Mouse (Mus musculus) limb, embryonic 15.5 days (tissue): ENCODE measurements around the gene Ntn1. TPM values are rescaled to one million over a fixed set of nuclear protein-coding genes. Genes with fewer than 3 reads are reported as not detected.

Experiments used
- ATAC-seq: fragments of 200-750 bp; cut with Nextera tagmentation; 2 replicates; pipeline ENCODE4 v1.8.0; 2017; ENCODE audit warnings: low read depth, moderate TSS enrichment; ENCODE audit not compliant: insufficient number of reproducible peaks, low FRiP score, low TSS enrichment
- H3K27ac ChIP-seq: fragments of 300-500 bp; sonication (generic); 2 replicates; pipeline ENCODE4 v1.5.1; 2015; ENCODE audit warnings: moderate library complexity, mild to moderate bottlenecking, inconsistent platforms
- H3K27me3 ChIP-seq: fragments of 300-500 bp; sonication (generic); 2 replicates; pipeline ENCODE4 v1.6.1; 2015; ENCODE audit warnings: inconsistent platforms
- H3K36me3 ChIP-seq: fragments of 300-500 bp; sonication (generic); 2 replicates; pipeline ENCODE4 v1.6.1; 2015; ENCODE audit warnings: inconsistent platforms
- H3K4me1 ChIP-seq: fragments of 300-500 bp; sonication (generic); 2 replicates; pipeline ENCODE4 v1.6.1; 2015; ENCODE audit warnings: inconsistent platforms
- H3K4me2 ChIP-seq: fragments of 300-500 bp; sonication (generic); 2 replicates; pipeline ENCODE4 v1.6.1; 2015; ENCODE audit warnings: mild to moderate bottlenecking, inconsistent platforms
- H3K4me3 ChIP-seq: fragments of 300-500 bp; sonication (generic); 2 replicates; pipeline ENCODE4 v1.5.1; 2015; ENCODE audit warnings: mild to moderate bottlenecking, inconsistent platforms
- H3K9ac ChIP-seq: fragments of 300-500 bp; sonication (generic); 2 replicates; pipeline ENCODE4 v1.6.1; 2015; ENCODE audit warnings: inconsistent platforms
- H3K9me3 ChIP-seq: fragments of 300-500 bp; sonication (generic); 2 replicates; pipeline ENCODE4 v1.6.1; 2016; ENCODE audit warnings: inconsistent platforms
- WGBS: fragments of 180-500 bp; shearing (Covaris S2); methylation state at CpG from one replicate; pipeline ENCODE4 v1.1.7; 2015; 5-methylcytosine and 5-hydroxymethylcytosine counted together
- polyA plus RNA-seq: library from polyadenylated mRNA; unstranded; fragments of >200 nt; fragmentation: Nextera tagmentation; extraction: Ambion mirVana; gene quantifications from 2 replicates; pipeline ENCODE4 v1.2.1, GENCODE M21; 2015

Gene Ntn1
- polyA plus RNA-seq, 1 experiment from 2014 or later: 9.0 TPM

GRCm38 (mm10) chr11:68190849-68191248 is 209.8 kb downstream of the Ntn1 start:
- no peak overlapping the region for H3K9ac ChIP-seq
- no peak overlapping the region for H3K27ac ChIP-seq
- H3K9me3 ChIP-seq: no peaks in the 10 kb centered on the region
- no peak for ATAC-seq
- H3K27me3 ChIP-seq: no peaks in the 10 kb centered on the region
- H3K4me2 ChIP-seq: no peak overlapping the region
- no peaks in the 10 kb centered on the region for H3K36me3 ChIP-seq
- H3K4me1 ChIP-seq: peaks cover 40% of the 10 kb centered on the region
- WGBS: 71% methylated on average over 5 of the region's 5 CpGs
- no peak overlapping the region for H3K4me3 ChIP-seq

DNA sequence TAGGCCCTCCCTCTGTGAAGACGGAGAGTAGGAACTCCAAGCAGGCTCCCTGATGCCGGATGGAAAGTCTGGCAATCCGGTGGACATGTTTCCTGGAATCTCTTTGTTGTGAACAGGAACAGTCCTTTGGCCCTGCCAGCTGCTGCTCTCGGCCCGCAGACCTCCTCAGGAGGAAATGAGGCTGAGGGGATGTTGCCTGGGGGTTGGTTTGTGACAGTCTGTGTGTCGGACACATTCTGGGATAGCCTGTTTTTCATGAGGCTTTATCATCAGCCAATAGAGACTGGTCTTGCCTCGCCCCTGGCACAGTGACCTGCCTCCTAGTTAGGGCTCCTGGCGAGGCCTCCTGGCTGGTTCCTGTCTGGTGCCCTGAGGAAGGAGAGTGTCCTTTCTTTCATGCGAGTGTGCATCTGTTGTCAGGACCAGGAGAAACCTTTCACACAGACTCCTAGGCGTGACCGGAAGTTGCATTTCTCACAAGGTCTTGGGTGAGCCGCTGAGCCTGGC is 211.9 kb downstream of the Ntn1 start:
- no peak; the same call in 1 of the 2 replicates for ATAC-seq
- Histone ChIP-seq H3K4me1 (peaks cover 27% of the 10 kb centered on the region), H3K4me2 (no peak overlapping the region), H3K4me3 (no peak overlapping the region), H3K9me3 (no peaks in the 10 kb centered on the region), H3K27me3 (no peaks in the 10 kb centered on the region), H3K9ac (no peak overlapping the region), H3K36me3 (no peaks in the 10 kb centered on the region), H3K27ac (peak overlapping the region; percentile 75)
- 56% methylated on average over 12 of the region's 12 CpGs for WGBS

- Histone ChIP-seq H3K36me3 (no peaks in the 10 kb centered on the region), H3K9me3 (no peaks in the 10 kb centered on the region), H3K4me3 (no peak overlapping the region), H3K4me2 (no peak overlapping the region), H3K27me3 (no peaks in the 10 kb centered on the region), H3K9ac (no peak overlapping the region), H3K27ac (no peak overlapping the region), H3K4me1 (peaks cover 22% of the 10 kb centered on the region)
- WGBS: 61% methylated on average over 8 of the region's 8 CpGs
- no peak for ATAC-seq
These were observed 213.4 kb downstream of the Ntn1 start for GRCm38 (mm10) chr11:68187242-68187641.

DNA sequence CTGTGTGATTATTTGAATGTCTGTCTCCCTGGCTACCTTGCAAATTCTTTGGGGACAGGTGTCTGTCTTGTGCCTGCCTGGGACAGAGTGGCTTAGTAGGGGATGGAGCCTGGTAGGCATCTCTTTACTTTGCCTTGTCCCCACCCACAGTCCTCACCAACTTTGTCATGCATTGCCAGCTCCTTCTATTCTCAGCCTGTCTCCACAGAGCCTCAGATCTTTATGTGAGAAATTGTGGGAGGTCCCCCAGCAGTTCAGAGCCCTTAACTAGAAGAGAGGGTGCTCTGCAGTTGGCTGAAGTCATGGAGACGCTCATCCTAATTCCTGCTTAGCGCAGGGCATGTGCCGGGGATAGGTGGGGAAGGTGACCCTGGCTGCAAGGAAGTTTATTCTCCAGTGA is 215.0 kb downstream of the Ntn1 start:
- H3K9me3 ChIP-seq: no peaks in the 10 kb centered on the region
- H3K4me3 ChIP-seq: no peak overlapping the region
- ATAC-seq: no peak
- H3K27ac ChIP-seq: no peak overlapping the region
- 85% methylated on average over 3 of the region's 3 CpGs for WGBS
- peaks cover 22% of the 10 kb centered on the region for H3K4me1 ChIP-seq
- H3K9ac ChIP-seq: no peak overlapping the region
- H3K4me2 ChIP-seq: no peak overlapping the region
- no peaks in the 10 kb centered on the region for H3K36me3 ChIP-seq
- no peaks in the 10 kb centered on the region for H3K27me3 ChIP-seq

GRCm38 (mm10) chr11:68177415-68177814 is 223.2 kb downstream of the Ntn1 start:
- Histone ChIP-seq H3K27ac (no peak overlapping the region), H3K9ac (no peak overlapping the region), H3K9me3 (no peaks in the 10 kb centered on the region), H3K4me1 (peaks cover 13% of the 10 kb centered on the region), H3K4me3 (no peak overlapping the region), H3K4me2 (no peak overlapping the region), H3K27me3 (no peaks in the 10 kb centered on the region), H3K36me3 (no peaks in the 10 kb centered on the region)
- ATAC-seq: no peak
- 81% methylated on average over 7 of the region's 7 CpGs for WGBS

DNA sequence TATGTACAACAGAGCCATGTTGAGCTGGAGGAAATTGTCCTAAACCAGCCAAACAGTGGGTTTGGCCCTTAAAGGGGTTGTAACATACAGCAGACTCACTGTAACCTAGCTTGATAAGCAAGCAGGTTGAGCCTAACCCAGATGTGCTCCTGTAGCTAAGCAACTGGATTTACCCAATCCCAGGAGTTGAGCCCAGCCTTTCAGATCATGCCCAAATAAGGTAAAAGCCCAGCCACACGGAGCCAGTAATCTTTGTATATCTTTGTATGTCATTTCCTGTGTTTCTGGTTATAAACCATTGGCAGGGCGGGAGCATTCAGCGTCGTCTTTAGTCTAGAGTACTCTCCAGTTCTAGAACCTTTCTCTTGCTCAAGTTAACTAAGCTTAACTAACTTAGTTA is 224.1 kb downstream of the Ntn1 start:
- Histone ChIP-seq H3K4me3 (no peak overlapping the region), H3K27me3 (no peaks in the 10 kb centered on the region), H3K4me1 (peaks cover 13% of the 10 kb centered on the region), H3K9ac (no peak overlapping the region), H3K9me3 (no peaks in the 10 kb centered on the region), H3K4me2 (no peak overlapping the region), H3K27ac (no peak overlapping the region), H3K36me3 (no peaks in the 10 kb centered on the region)
- WGBS: 36% methylated on average over 4 of the region's 4 CpGs
- no peak for ATAC-seq

- Histone ChIP-seq H3K4me3 (no peak overlapping the region), H3K4me1 (peaks cover 13% of the 10 kb centered on the region), H3K27me3 (no peaks in the 10 kb centered on the region), H3K36me3 (no peaks in the 10 kb centered on the region), H3K27ac (no peak overlapping the region), H3K9ac (no peak overlapping the region), H3K9me3 (no peaks in the 10 kb centered on the region), H3K4me2 (no peak overlapping the region)
- ATAC-seq: no peak
- WGBS: 61% methylated on average over 4 of the region's 4 CpGs
These were observed 228.0 kb downstream of the Ntn1 start for GRCm38 (mm10) chr11:68172648-68173045.

DNA sequence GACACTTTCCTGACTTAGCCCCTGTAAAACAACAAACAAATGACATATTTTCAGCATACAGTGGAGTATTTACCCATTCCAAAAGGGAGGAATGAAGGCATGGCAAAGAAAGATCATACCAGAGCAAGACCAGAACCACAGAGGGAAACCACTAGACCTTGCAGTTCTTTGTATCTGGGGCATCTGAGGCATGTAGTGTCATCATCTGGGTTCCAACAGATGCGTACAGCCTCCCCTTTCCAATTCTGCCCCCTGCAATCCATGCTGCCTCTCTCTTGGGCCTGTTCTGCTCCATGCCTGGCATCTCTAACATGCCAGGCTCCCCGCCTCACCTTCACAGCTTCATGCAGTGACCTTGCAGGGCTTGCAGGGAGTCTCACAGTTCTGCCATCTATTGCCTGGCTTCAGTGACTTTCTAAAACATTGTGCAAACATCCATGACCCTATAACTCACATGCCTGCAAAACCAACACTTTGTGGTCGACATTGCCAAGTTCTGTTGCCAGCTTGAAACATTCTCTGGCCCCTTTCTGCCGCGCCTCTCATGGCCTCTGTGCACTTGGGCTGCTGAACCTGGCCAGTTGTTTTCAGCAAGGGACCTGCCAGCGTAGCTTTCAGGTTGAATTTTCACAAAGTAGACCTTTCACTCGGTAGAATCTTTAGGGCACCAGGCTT is 228.5 kb downstream of the Ntn1 start:
- Histone ChIP-seq H3K4me1 (peaks cover 13% of the 10 kb centered on the region; the same call in 1 of the 2 replicates), H3K9ac (no peak overlapping the region), H3K9me3 (no peaks in the 10 kb centered on the region), H3K27ac (no peak overlapping the region), H3K27me3 (no peaks in the 10 kb centered on the region), H3K36me3 (no peaks in the 10 kb centered on the region), H3K4me2 (no peak overlapping the region), H3K4me3 (no peak overlapping the region)
- no peak for ATAC-seq
- 78% methylated on average over 7 of the region's 7 CpGs for WGBS

GRCm38 (mm10) chr11:68168427-68168826 is 232.2 kb downstream of the Ntn1 start:
- Histone ChIP-seq H3K9me3 (no peaks in the 10 kb centered on the region), H3K4me2 (no peak overlapping the region), H3K27me3 (no peaks in the 10 kb centered on the region), H3K27ac (no peak overlapping the region), H3K36me3 (no peaks in the 10 kb centered on the region), H3K9ac (no peak overlapping the region), H3K4me1 (no peaks in the 10 kb centered on the region; the same call in 1 of the 2 replicates), H3K4me3 (no peak overlapping the region)
- 74% methylated on average over 4 of the region's 4 CpGs for WGBS
- no peak for ATAC-seq

DNA sequence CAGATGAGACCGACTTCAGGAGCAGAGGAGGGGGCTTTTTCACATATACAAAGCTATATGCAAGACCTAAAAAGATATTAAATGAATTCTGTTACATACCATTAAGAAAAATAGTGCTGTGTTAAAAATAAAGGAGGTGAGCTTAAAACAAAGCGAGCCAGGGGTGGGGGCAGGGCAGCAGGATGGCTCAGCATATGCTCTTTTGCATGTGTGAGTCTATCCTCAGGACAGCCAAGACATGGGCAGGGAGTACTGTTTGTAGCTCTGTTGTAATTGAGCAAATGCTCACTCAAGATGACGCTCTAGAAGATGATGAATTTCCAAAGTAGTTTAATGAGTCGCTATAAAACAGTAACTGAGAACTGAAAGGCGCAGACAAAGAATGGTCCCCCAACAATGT is 236.2 kb downstream of the Ntn1 start:
- 87% methylated on average over 5 of the region's 5 CpGs for WGBS
- Histone ChIP-seq H3K27me3 (no peaks in the 10 kb centered on the region), H3K4me1 (no peaks in the 10 kb centered on the region; the same call in 1 of the 2 replicates), H3K4me2 (no peak overlapping the region), H3K36me3 (no peaks in the 10 kb centered on the region), H3K4me3 (no peak overlapping the region), H3K9me3 (no peaks in the 10 kb centered on the region), H3K27ac (no peak overlapping the region), H3K9ac (no peak overlapping the region)
- no peak for ATAC-seq

DNA sequence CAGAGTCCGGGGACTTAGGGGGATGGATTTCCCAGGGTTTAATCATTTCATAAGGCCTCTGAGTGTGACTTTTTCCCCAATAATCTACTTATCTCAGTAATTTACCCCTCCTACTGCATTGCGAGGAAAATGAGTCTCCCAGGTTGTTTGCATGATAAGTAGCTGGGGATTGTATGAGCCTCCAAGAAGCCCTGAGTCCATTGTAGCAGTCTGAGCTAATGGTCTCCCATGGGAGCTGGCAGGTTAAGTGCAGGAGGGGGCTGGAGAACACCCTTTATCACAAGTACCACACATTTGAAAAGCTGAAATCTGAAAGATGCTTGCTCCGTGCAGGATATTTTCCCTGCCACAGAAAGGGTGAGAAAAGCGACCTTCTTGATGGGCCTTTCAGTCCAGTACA is 240.8 kb downstream of the Ntn1 start:
- Histone ChIP-seq H3K9ac (no peak overlapping the region), H3K36me3 (no peaks in the 10 kb centered on the region), H3K4me3 (no peak overlapping the region), H3K9me3 (no peaks in the 10 kb centered on the region), H3K27me3 (no peaks in the 10 kb centered on the region), H3K4me1 (no peaks in the 10 kb centered on the region; the same call in 1 of the 2 replicates), H3K4me2 (no peak overlapping the region), H3K27ac (no peak overlapping the region)
- 85% methylated on average over 4 of the region's 4 CpGs for WGBS
- ATAC-seq: no peak
